Mouse (Mus musculus): ENCODE results near the gene Rarres2. TPM values are rescaled to one million over a fixed set of nuclear protein-coding genes. Genes with fewer than 3 reads are reported as not detected.
"Not testable (repeated sequence)": the region's sequence is repeated elsewhere in the genome, so short reads cannot be mapped to it uniquely, and the experiment has no call there.

The Rarres2 gene
- polyA plus RNA-seq, 1 experiment from 2014 or later: 4.5 TPM

GRCm38 (mm10) chr6:48536091-48536490 lies 36.5 kb downstream of the Rarres2 start:
- no peak for ATAC-seq (replicated peaks)
- H3K9ac ChIP-seq: no peak overlapping the region
- H3K27me3 ChIP-seq (replicated peaks): no peaks in the 10 kb centered on the region
- no peak overlapping the region for H3K4me3 ChIP-seq
- no peaks in the 10 kb centered on the region for H3K9me3 ChIP-seq
- 63% methylated on average over 4 of the region's 4 CpGs for WGBS
- no peak overlapping the region for H3K4me2 ChIP-seq
- H3K27ac ChIP-seq: no peak overlapping the region
- peaks cover 29% of the 10 kb centered on the region for H3K4me1 ChIP-seq
- peaks cover 8% of the 10 kb centered on the region for H3K36me3 ChIP-seq (replicated peaks)

GRCm38 (mm10) chr6:48534913-48535312 lies 37.7 kb downstream of the Rarres2 start:
- no peak overlapping the region for H3K4me2 ChIP-seq
- no peak overlapping the region for H3K27ac ChIP-seq
- WGBS: 78% methylated on average over 8 of the region's 8 CpGs
- H3K9me3 ChIP-seq: no peaks in the 10 kb centered on the region
- H3K9ac ChIP-seq: no peak overlapping the region
- peaks cover 27% of the 10 kb centered on the region for H3K4me1 ChIP-seq
- H3K4me3 ChIP-seq: no peak overlapping the region
- H3K27me3 ChIP-seq (replicated peaks): no peaks in the 10 kb centered on the region
- ATAC-seq (replicated peaks): no peak
- 0 out of 2 replicates have a peak, but pooled peaks cover 2% of the 10 kb centered on the region for H3K36me3 ChIP-seq (replicated peaks)

GRCm38 (mm10) chr6:48533475-48533874 lies 39.1 kb downstream of the Rarres2 start:
- Histone ChIP-seq H3K27ac (no peak overlapping the region), H3K36me3 (replicated peaks) (0 out of 2 replicates have a peak, but pooled peaks cover 3% of the 10 kb centered on the region), H3K4me3 (no peak overlapping the region), H3K9ac (no peak overlapping the region), H3K27me3 (replicated peaks) (no peaks in the 10 kb centered on the region), H3K9me3 (no peaks in the 10 kb centered on the region), H3K4me2 (no peak overlapping the region), H3K4me1 (peaks cover 14% of the 10 kb centered on the region)
- WGBS: 82% methylated on average over 2 of the region's 2 CpGs
- ATAC-seq (replicated peaks): no peak

GRCm38 (mm10) chr6:48530862-48531261 lies 41.7 kb downstream of the Rarres2 start:
- Histone ChIP-seq H3K9ac (no peak overlapping the region), H3K9me3 (no peaks in the 10 kb centered on the region)

DNA sequence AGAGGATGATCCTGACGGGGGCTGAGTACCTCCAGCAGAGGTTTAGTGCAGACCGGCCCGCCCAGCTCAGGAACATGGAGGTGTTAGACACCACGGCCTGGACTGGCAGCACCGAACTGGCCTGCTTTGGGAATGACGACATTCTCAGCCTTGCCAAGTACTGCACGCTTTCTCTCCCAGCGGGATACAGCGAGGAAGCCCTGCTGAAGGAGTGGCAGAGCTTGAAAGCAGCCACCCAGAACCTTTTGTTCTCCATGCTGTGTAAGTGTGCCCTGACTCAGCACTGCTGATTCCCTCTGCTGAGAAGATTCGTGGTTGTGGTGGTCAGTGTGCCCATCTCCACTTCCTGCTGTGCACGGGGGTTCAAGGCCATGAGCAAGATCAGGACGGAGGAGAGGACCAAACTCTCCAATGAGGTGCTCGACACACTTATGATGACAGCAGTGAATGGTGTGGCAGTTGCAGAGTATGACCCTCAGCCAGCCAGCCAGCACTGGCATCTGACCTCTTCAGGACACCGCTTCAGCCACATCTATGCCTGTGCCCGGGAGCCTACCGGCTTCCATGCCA lies 42.6 kb downstream of the Rarres2 start:
- Histone ChIP-seq H3K4me2 (no peak overlapping the region), H3K27ac (no peak overlapping the region), H3K9me3 (no peaks in the 10 kb centered on the region), H3K4me3 (no peak overlapping the region), H3K4me1 (no peaks in the 10 kb centered on the region), H3K36me3 (replicated peaks) (0 out of 2 replicates have a peak, but pooled peaks cover 3% of the 10 kb centered on the region), H3K27me3 (replicated peaks) (no peaks in the 10 kb centered on the region), H3K9ac (no peak overlapping the region)
- 81% methylated on average over 16 of the region's 16 CpGs for WGBS
- no peak for ATAC-seq (replicated peaks)

More at GRCm38 (mm10) chr6:48530862-48531261, 41.7 kb downstream of the Rarres2 start:
- ATAC-seq (replicated peaks): no peak
- Histone ChIP-seq H3K4me1 (no peaks in the 10 kb centered on the region), H3K4me3 (no peak overlapping the region), H3K36me3 (replicated peaks) (0 out of 2 replicates have a peak, but pooled peaks cover 3% of the 10 kb centered on the region), H3K27ac (no peak overlapping the region), H3K4me2 (no peak overlapping the region), H3K27me3 (replicated peaks) (no peaks in the 10 kb centered on the region)
- 88% methylated on average over 2 of the region's 2 CpGs for WGBS

GRCm38 (mm10) chr6:48529261-48529660 lies 43.3 kb downstream of the Rarres2 start:
- no peak for ATAC-seq (replicated peaks)
- Histone ChIP-seq H3K9me3 (no peaks in the 10 kb centered on the region), H3K36me3 (replicated peaks) (0 out of 2 replicates have a peak, but pooled peaks cover 3% of the 10 kb centered on the region), H3K27ac (no peak overlapping the region), H3K4me1 (no peaks in the 10 kb centered on the region), H3K4me2 (no peak overlapping the region), H3K27me3 (replicated peaks) (no peaks in the 10 kb centered on the region), H3K9ac (no peak overlapping the region), H3K4me3 (no peak overlapping the region)
- WGBS: 75% methylated on average over 14 of the region's 14 CpGs

DNA sequence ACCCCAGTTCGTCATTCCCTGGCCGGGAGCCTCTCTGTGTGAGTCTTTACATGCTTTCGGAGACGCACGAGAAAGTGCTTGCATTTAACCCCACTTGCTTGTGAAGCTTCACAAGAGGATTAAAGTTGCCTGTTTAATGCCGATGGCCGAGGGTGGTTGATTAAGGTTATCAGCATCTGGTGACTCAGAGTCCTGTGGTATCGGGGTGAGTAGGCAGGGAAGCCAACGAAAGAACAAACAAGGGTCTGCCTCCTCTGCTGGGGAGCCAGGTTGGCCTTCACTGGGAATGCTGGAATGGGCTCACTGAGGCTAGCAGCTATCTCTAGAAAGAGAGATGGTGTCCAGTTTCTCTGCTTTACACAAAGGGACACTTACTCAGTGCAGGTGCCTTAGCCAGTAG lies 44.7 kb downstream of the Rarres2 start:
- Histone ChIP-seq H3K36me3 (replicated peaks) (0 out of 2 replicates have a peak, but pooled peaks cover 3% of the 10 kb centered on the region), H3K9me3 (no peaks in the 10 kb centered on the region), H3K9ac (no peak overlapping the region), H3K4me3 (no peak overlapping the region), H3K4me1 (no peaks in the 10 kb centered on the region), H3K4me2 (no peak overlapping the region), H3K27me3 (replicated peaks) (no peaks in the 10 kb centered on the region), H3K27ac (no peak overlapping the region)
- ATAC-seq (replicated peaks): no peak
- 77% methylated on average over 9 of the region's 9 CpGs for WGBS

GRCm38 (mm10) chr6:48524882-48525281 lies 47.7 kb downstream of the Rarres2 start:
- ATAC-seq (replicated peaks); H3K36me3 ChIP-seq (replicated peaks); H3K4me1 ChIP-seq; H3K4me3 ChIP-seq; H3K9me3 ChIP-seq; H3K27me3 ChIP-seq (replicated peaks); H3K4me2 ChIP-seq; H3K27ac ChIP-seq; H3K9ac ChIP-seq: not testable (repeated sequence)
- WGBS: 96% methylated on average over 16 of the region's 16 CpGs

Other genes starting within 250 kb of the Rarres2 start
- gene Krba1, start 177.2 kb downstream of the Rarres2 start, polyA plus RNA-seq (2015; fragmentation: Nextera tagmentation; extraction: Ambion mirVana): 31.5 and 33.3 TPM in 2 replicates
- 28.9 and 33.8 TPM in 2 replicates for gene Zfp467, start 127.0 kb downstream of the Rarres2 start, polyA plus RNA-seq (2015; fragmentation: Nextera tagmentation; extraction: Ambion mirVana)
- gene Sspo, start 124.6 kb downstream of the Rarres2 start, polyA plus RNA-seq (2015; fragmentation: Nextera tagmentation; extraction: Ambion mirVana): 0.40 and 0.46 TPM in 2 replicates
- 292 and 304 TPM in 2 replicates for gene Atp6v0e2, start 35.2 kb downstream of the Rarres2 start, polyA plus RNA-seq (2015; fragmentation: Nextera tagmentation; extraction: Ambion mirVana)
- 27.9 and 28.5 TPM in 2 replicates for gene Lrrc61, start 18.0 kb downstream of the Rarres2 start, polyA plus RNA-seq (2015; fragmentation: Nextera tagmentation; extraction: Ambion mirVana)
- not detected in 2 replicates for gene Gm45021, start 16.8 kb upstream of the Rarres2 start, polyA plus RNA-seq (2015; fragmentation: Nextera tagmentation; extraction: Ambion mirVana)
- gene Repin1, start 21.1 kb upstream of the Rarres2 start, polyA plus RNA-seq (2015; fragmentation: Nextera tagmentation; extraction: Ambion mirVana): 48.9 and 50.4 TPM in 2 replicates
- 0.88 TPM in 1 of 2 replicates, not detected in the other for gene Gm44965, start 21.2 kb upstream of the Rarres2 start, polyA plus RNA-seq (2015; fragmentation: Nextera tagmentation; extraction: Ambion mirVana)
- 16.3 and 16.8 TPM in 2 replicates for gene Zfp775, start 29.3 kb upstream of the Rarres2 start, polyA plus RNA-seq (2015; fragmentation: Nextera tagmentation; extraction: Ambion mirVana)
- gene AI854703, start 54.0 kb upstream of the Rarres2 start, polyA plus RNA-seq (2015; fragmentation: Nextera tagmentation; extraction: Ambion mirVana): 20.9 and 23.8 TPM in 2 replicates
- 0.52 and 0.86 TPM in 2 replicates for gene Gimap8, start 74.4 kb upstream of the Rarres2 start, polyA plus RNA-seq (2015; fragmentation: Nextera tagmentation; extraction: Ambion mirVana)
- 1.5 and 1.7 TPM in 2 replicates for gene Gimap9, start 103.3 kb upstream of the Rarres2 start, polyA plus RNA-seq (2015; fragmentation: Nextera tagmentation; extraction: Ambion mirVana)
- gene Gimap4, start 111.8 kb upstream of the Rarres2 start, polyA plus RNA-seq (2015; fragmentation: Nextera tagmentation; extraction: Ambion mirVana): 0.68 and 1.5 TPM in 2 replicates
- gene Gimap6, start 135.4 kb upstream of the Rarres2 start, polyA plus RNA-seq (2015; fragmentation: Nextera tagmentation; extraction: Ambion mirVana): 6.6 and 6.8 TPM in 2 replicates
- gene Gm28053, start 145.8 kb upstream of the Rarres2 start, polyA plus RNA-seq (2015; fragmentation: Nextera tagmentation; extraction: Ambion mirVana): 0.88 TPM in 1 of 2 replicates, not detected in the other
- gene Gimap7, start 145.8 kb upstream of the Rarres2 start, polyA plus RNA-seq (2015; fragmentation: Nextera tagmentation; extraction: Ambion mirVana): not detected in 2 replicates
- 4.8 and 5.8 TPM in 2 replicates for gene Gimap1, start 166.3 kb upstream of the Rarres2 start, polyA plus RNA-seq (2015; fragmentation: Nextera tagmentation; extraction: Ambion mirVana)
- gene Gimap5, start 173.4 kb upstream of the Rarres2 start, polyA plus RNA-seq (2015; fragmentation: Nextera tagmentation; extraction: Ambion mirVana): 0.71 and 1.6 TPM in 2 replicates
- not detected in 2 replicates for gene Gimap3, start 198.1 kb upstream of the Rarres2 start, polyA plus RNA-seq (2015; fragmentation: Nextera tagmentation; extraction: Ambion mirVana)

Measured in midbrain, embryonic 15.5 days (tissue).